Mouse (Mus musculus): Measurements from ENCODE around the gene Actr3. TPM values are rescaled to one million over a fixed set of nuclear protein-coding genes. Genes with fewer than 3 reads are reported as not detected.

Gene Actr3
- polyA plus RNA-seq (2014; fragmentation: Nextera tagmentation; extraction: Ambion mirVana) = 222 and 275 TPM in 2 replicates

- Histone ChIP-seq H3K4me3 (ENCODE audit: low read depth, low read length) (peak within 1 kb of the TSS; percentile 75), H3K27me3 (ENCODE audit: control insufficient read depth, insufficient read depth, low read length) (no peaks in the 10 kb centered on the region), H3K4me2 (ENCODE audit: low read depth, low read length) (peak within 1 kb of the TSS; percentile 60), H3K36me3 (ENCODE audit: control insufficient read depth, insufficient read depth, low read length) (no peaks in the 10 kb centered on the region), H3K27ac (ENCODE audit: low read depth, low read length) (peak within 1 kb of the TSS; percentile 95), H3K9me3 (ENCODE audit: control insufficient read depth, low read length) (no peaks in the 10 kb centered on the region), H3K4me1 (ENCODE audit: control insufficient read depth, insufficient read depth, low read length) (peaks cover 15% of the 10 kb centered on the region), H3K9ac (replicated peaks; ENCODE audit: low read depth, low read length) (peak within 1 kb of the TSS; percentile 88)
- WGBS = under 1% methylated on average over 47 of the region's 59 CpGs
- ATAC-seq (ENCODE audit: low read depth) = peak; percentile 97
Observed at GRCm38 (mm10) chr1:125435369-125436135, at the start of gene Actr3. Gene Actr3 (minus strand): TSS chr1:125435727.

DNA sequence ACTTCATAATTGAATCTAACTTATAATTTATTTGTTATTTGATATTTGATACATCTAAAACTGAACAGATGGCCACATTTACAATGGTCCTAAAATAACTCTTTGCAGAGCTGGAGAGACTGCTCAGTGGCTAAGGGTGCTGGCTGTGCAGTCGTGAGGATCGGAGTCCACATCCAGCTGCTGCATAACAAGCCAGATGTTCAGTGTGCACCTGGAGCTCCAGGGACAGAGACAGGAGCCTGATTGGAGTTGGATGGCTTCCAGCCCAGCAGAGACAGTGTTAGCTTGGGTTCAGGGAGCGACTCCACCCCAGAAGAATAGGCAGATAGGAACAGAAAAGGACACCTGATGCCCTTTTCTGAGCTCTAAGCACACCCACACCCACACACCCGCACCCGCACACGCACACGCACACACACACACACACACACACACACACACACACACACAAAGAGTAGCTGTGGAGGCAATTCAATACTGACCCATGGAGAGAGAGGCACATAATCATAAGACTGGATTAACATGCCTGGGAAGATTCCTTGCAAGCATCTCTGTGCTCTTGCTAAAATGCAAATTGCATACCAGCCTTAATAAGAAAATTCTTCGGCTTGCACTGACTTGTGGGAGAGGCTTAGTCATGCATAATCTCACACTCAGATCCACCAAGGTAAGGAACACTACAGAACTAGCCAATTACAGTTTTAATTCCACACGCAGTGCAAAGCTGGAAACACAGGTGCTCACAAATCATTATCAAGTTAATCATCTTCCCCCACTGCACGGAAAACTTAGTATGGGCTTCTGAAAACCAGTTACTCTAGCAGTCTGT, 47.1 kb upstream of the Actr3 start:
- Histone ChIP-seq H3K4me3 (ENCODE audit: low read depth, low read length) (no peak overlapping the region), H3K27me3 (ENCODE audit: control insufficient read depth, insufficient read depth, low read length) (no peaks in the 10 kb centered on the region), H3K4me2 (ENCODE audit: low read depth, low read length) (no peak overlapping the region), H3K27ac (ENCODE audit: low read depth, low read length) (no peak overlapping the region), H3K9me3 (ENCODE audit: control insufficient read depth, low read length) (no peaks in the 10 kb centered on the region), H3K9ac (replicated peaks; ENCODE audit: low read depth, low read length) (no peak overlapping the region), H3K36me3 (ENCODE audit: control insufficient read depth, insufficient read depth, low read length) (no peaks in the 10 kb centered on the region), H3K4me1 (ENCODE audit: control insufficient read depth, insufficient read depth, low read length) (no peaks in the 10 kb centered on the region)
- 77% methylated on average over 10 of the region's 10 CpGs for WGBS
- ATAC-seq (ENCODE audit: low read depth) = peak; percentile 54; the same call in 1 of the 2 replicates

DNA sequence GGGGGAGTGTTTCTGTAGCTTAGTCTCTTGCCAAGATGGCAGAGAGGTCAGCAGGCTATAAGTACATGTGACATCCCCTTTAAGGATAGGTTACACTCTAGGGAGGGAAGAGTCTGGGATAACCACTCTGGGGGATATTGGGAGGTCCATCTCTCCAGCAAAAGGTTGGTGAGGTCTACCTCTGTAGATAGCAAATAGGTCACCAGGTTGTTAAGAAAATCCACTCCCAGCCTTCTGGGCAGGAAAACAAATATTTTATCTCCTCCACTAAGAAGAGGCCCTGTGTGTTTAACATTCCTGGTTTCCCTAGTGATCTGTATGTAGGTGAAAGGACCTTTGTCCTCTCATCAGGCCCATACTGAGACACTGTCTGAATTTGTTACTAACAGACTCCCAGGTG, 46.3 kb upstream of the Actr3 start:
- Histone ChIP-seq H3K4me3 (ENCODE audit: low read depth, low read length) (no peak overlapping the region), H3K9me3 (ENCODE audit: control insufficient read depth, low read length) (no peaks in the 10 kb centered on the region), H3K4me2 (ENCODE audit: low read depth, low read length) (no peak overlapping the region), H3K27ac (ENCODE audit: low read depth, low read length) (no peak overlapping the region), H3K36me3 (ENCODE audit: control insufficient read depth, insufficient read depth, low read length) (no peaks in the 10 kb centered on the region), H3K27me3 (ENCODE audit: control insufficient read depth, insufficient read depth, low read length) (no peaks in the 10 kb centered on the region), H3K4me1 (ENCODE audit: control insufficient read depth, insufficient read depth, low read length) (no peaks in the 10 kb centered on the region), H3K9ac (replicated peaks; ENCODE audit: low read depth, low read length) (no peak overlapping the region)
- no peak for ATAC-seq (ENCODE audit: low read depth)

GRCm38 (mm10) chr1:125478588-125478987, 43.1 kb upstream of the Actr3 start:
- WGBS = 84% methylated on average over 6 of the region's 6 CpGs
- no peak for ATAC-seq (ENCODE audit: low read depth)

DNA sequence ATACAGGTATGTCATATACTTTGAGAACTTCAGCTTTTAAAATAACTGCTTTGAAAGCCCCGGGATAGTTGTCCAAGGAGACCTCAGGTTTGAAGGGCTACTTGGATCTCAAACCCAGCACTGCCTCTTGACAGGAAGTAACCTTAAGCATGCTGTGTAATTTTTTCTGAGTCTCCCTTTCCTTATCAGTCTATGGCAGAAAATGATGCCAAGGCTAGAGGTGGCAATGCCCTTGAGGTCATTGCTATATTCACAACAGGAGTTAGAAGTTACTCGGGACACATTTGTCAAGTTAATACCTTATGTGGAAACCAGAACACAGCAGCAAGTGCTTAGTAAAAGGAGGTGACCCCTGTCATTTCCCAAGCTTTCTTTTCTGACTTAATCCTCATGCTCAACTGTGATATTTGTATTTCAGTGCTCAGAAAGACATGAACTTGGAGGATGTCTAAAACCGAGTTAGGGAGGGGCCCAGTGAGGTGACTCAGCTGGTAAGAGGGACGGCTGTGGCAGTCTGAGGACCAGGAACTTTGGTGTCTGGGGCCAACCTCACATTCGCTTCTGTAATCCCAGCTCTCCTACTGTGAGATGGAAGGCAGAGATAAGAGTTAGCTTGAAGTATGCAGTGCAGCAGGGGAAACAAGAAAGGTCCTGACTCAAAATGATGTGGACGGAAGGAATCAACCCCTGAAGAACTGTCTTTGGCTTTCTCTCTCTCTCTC, 40.6 kb upstream of the Actr3 start:
- no peaks in the 10 kb centered on the region for H3K36me3 ChIP-seq (ENCODE audit: control insufficient read depth, insufficient read depth, low read length)
- no peaks in the 10 kb centered on the region for H3K9me3 ChIP-seq (ENCODE audit: control insufficient read depth, low read length)
- 81% methylated on average over 6 of the region's 6 CpGs for WGBS
- no peak overlapping the region for H3K4me2 ChIP-seq (ENCODE audit: low read depth, low read length)
- no peak for ATAC-seq (ENCODE audit: low read depth)
- no peak overlapping the region for H3K27ac ChIP-seq (ENCODE audit: low read depth, low read length)
- no peaks in the 10 kb centered on the region for H3K4me1 ChIP-seq (ENCODE audit: control insufficient read depth, insufficient read depth, low read length)
- no peaks in the 10 kb centered on the region for H3K27me3 ChIP-seq (ENCODE audit: control insufficient read depth, insufficient read depth, low read length)
- no peak overlapping the region for H3K4me3 ChIP-seq (ENCODE audit: low read depth, low read length)
- H3K9ac ChIP-seq (replicated peaks; ENCODE audit: low read depth, low read length) = no peak overlapping the region

More at GRCm38 (mm10) chr1:125478588-125478987, 43.1 kb upstream of the Actr3 start:
- H3K36me3 ChIP-seq (ENCODE audit: control insufficient read depth, insufficient read depth, low read length) = no peaks in the 10 kb centered on the region
- no peak overlapping the region for H3K4me3 ChIP-seq (ENCODE audit: low read depth, low read length)
- H3K4me2 ChIP-seq (ENCODE audit: low read depth, low read length) = no peak overlapping the region
- no peak overlapping the region for H3K27ac ChIP-seq (ENCODE audit: low read depth, low read length)
- no peaks in the 10 kb centered on the region for H3K27me3 ChIP-seq (ENCODE audit: control insufficient read depth, insufficient read depth, low read length)
- H3K9me3 ChIP-seq (ENCODE audit: control insufficient read depth, low read length) = no peaks in the 10 kb centered on the region
- no peaks in the 10 kb centered on the region for H3K4me1 ChIP-seq (ENCODE audit: control insufficient read depth, insufficient read depth, low read length)
- no peak overlapping the region for H3K9ac ChIP-seq (replicated peaks; ENCODE audit: low read depth, low read length)

GRCm38 (mm10) chr1:125473866-125474265, 38.3 kb upstream of the Actr3 start:
- no peaks in the 10 kb centered on the region for H3K27me3 ChIP-seq (ENCODE audit: control insufficient read depth, insufficient read depth, low read length)
- H3K9ac ChIP-seq (replicated peaks; ENCODE audit: low read depth, low read length) = no peak overlapping the region
- no peak overlapping the region for H3K27ac ChIP-seq (ENCODE audit: low read depth, low read length)
- no peaks in the 10 kb centered on the region for H3K4me1 ChIP-seq (ENCODE audit: control insufficient read depth, insufficient read depth, low read length)
- no peak overlapping the region for H3K4me3 ChIP-seq (ENCODE audit: low read depth, low read length)
- 97% methylated on average over 3 of the region's 3 CpGs for WGBS
- H3K9me3 ChIP-seq (ENCODE audit: control insufficient read depth, low read length) = no peaks in the 10 kb centered on the region
- H3K4me2 ChIP-seq (ENCODE audit: low read depth, low read length) = no peak overlapping the region
- no peak for ATAC-seq (ENCODE audit: low read depth)
- no peaks in the 10 kb centered on the region for H3K36me3 ChIP-seq (ENCODE audit: control insufficient read depth, insufficient read depth, low read length)

- H3K4me2 ChIP-seq (ENCODE audit: low read depth, low read length) = no peak overlapping the region
- no peaks in the 10 kb centered on the region for H3K27me3 ChIP-seq (ENCODE audit: control insufficient read depth, insufficient read depth, low read length)
- no peak overlapping the region for H3K27ac ChIP-seq (ENCODE audit: low read depth, low read length)
- H3K9ac ChIP-seq (replicated peaks; ENCODE audit: low read depth, low read length) = no peak overlapping the region
- no peaks in the 10 kb centered on the region for H3K9me3 ChIP-seq (ENCODE audit: control insufficient read depth, low read length)
- H3K4me1 ChIP-seq (ENCODE audit: control insufficient read depth, insufficient read depth, low read length) = no peaks in the 10 kb centered on the region
- no peak for ATAC-seq (ENCODE audit: low read depth)
- WGBS = 81% methylated on average over 4 of the region's 4 CpGs
- no peaks in the 10 kb centered on the region for H3K36me3 ChIP-seq (ENCODE audit: control insufficient read depth, insufficient read depth, low read length)
- H3K4me3 ChIP-seq (ENCODE audit: low read depth, low read length) = no peak overlapping the region
Observed at GRCm38 (mm10) chr1:125473126-125473666, 37.7 kb upstream of the Actr3 start.

DNA sequence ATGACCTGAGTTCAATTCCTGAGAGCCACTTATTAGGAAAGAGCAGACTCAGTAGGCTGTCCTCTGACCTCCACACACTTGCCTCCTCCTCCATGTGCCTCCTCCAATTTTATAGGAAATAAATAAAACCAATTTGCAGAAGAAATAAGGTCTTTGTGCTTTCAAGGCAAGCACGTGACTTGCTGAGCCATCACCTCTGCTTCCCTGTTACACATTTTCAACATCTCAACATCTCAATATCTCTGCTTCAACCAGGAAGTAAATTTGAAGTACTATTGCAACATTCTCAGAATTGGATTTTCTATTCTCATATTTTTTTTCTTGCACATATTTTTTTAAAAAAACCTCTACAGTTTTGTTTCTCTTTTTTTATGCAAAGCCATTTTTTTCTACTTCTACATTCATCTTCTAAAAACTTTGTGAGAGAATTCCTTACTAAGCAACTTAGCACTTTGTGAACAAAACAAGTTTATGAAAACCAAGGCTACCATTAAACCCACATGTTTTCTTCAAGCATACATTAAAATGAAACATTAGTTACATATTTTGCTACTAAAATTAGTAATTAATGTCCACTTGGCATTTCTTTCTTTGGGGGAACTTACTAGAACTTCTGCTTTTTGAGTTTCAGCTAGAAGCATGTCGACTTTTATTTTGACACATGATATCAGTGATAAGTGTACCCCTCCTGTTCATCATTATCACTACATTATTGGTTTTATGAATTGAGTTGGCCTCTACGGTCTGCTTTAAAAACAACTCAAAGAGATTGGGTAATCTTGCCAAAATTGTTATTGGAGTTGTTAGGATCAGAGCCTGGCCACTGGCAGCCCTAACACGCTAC, 35.5 kb upstream of the Actr3 start:
- Histone ChIP-seq H3K27ac (ENCODE audit: low read depth, low read length) (no peak overlapping the region), H3K27me3 (ENCODE audit: control insufficient read depth, insufficient read depth, low read length) (no peaks in the 10 kb centered on the region), H3K4me3 (ENCODE audit: low read depth, low read length) (no peak overlapping the region), H3K9ac (replicated peaks; ENCODE audit: low read depth, low read length) (no peak overlapping the region), H3K4me2 (ENCODE audit: low read depth, low read length) (no peak overlapping the region), H3K4me1 (ENCODE audit: control insufficient read depth, insufficient read depth, low read length) (no peaks in the 10 kb centered on the region), H3K9me3 (ENCODE audit: control insufficient read depth, low read length) (no peaks in the 10 kb centered on the region), H3K36me3 (ENCODE audit: control insufficient read depth, insufficient read depth, low read length) (no peaks in the 10 kb centered on the region)
- 85% methylated on average over 4 of the region's 4 CpGs for WGBS
- no peak for ATAC-seq (ENCODE audit: low read depth)
